Mouse (Mus musculus): ENCODE data around the gene Cdh13.

DNA sequence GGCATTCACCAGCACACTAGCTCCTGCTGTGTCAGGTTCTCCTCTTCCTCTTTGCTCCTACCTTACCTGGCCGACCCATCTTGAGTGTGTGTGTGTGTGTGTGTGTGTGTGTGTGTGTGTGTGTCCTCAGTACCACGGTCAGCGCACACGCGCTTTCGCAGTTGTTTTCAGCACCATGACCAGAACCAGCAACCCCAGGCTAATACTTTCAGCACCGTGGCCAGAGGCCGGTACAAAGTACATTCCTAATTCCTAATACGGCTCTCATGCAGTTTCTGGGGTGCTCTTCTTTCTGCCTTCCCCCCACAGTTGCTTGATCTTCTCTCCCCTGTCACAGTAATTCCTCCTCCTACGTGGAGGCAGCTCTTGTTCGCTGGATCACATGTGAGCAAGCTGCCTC is 975.1 kb downstream of the Cdh13 start:
- TF ChIP-seq POLR2A (IDR thresholded peaks at IDR 0.05; ENCODE audit: borderline replicate concordance, extremely low read depth, low read depth, low read length) (no peak), CTCF (IDR thresholded peaks at IDR 0.05; ENCODE audit: insufficient read depth, low read length) (no peak)
